Mouse (Mus musculus) limb, embryonic 10.5 days (tissue): ENCODE measurements at regions not wholly inside any gene's neighbourhood (a gene's known extent, or its start where the extent isn't known, plus 50 kb on each side); places are given as distances from the start of the nearest gene placed in this dataset.

Source experiments
- DNase-seq: peaks from one replicate; pipeline ENCODE4 v3.0.0-alpha.2; 2017; ENCODE audit warnings: low spot score
- H3K27ac ChIP-seq: fragments of 300-500 bp; sonication (generic); 2 replicates; pipeline ENCODE4 v1.5.1; 2016; ENCODE audit warnings: mild to moderate bottlenecking
- H3K27me3 ChIP-seq: fragments of 300-500 bp; sonication (generic); 2 replicates; pipeline ENCODE4 v1.6.1; 2016; ENCODE audit warnings: low read depth, mild to moderate bottlenecking; ENCODE audit not compliant: poor library complexity, severe bottlenecking
- H3K36me3 ChIP-seq: fragments of 300-500 bp; sonication (generic); 2 replicates; pipeline ENCODE4 v1.6.1; 2016; ENCODE audit warnings: mild to moderate bottlenecking, moderate library complexity
- H3K4me1 ChIP-seq: fragments of 300-500 bp; sonication (generic); 2 replicates; pipeline ENCODE4 v1.6.1; 2016
- H3K4me3 ChIP-seq: fragments of 300-500 bp; sonication (generic); 2 replicates; pipeline ENCODE4 v1.5.1; 2016; ENCODE audit warnings: mild to moderate bottlenecking, moderate library complexity
- H3K9me3 ChIP-seq: fragments of 300-500 bp; sonication (generic); replicated peaks from 2 replicates; pipeline ENCODE4 v1.6.1; 2016; ENCODE audit warnings: mild to moderate bottlenecking
- WGBS: fragments of 180-500 bp; shearing (Covaris S2); methylation state at CpG from one replicate; pipeline ENCODE4 v1.1.7; 2016; 5-methylcytosine and 5-hydroxymethylcytosine counted together

DNA sequence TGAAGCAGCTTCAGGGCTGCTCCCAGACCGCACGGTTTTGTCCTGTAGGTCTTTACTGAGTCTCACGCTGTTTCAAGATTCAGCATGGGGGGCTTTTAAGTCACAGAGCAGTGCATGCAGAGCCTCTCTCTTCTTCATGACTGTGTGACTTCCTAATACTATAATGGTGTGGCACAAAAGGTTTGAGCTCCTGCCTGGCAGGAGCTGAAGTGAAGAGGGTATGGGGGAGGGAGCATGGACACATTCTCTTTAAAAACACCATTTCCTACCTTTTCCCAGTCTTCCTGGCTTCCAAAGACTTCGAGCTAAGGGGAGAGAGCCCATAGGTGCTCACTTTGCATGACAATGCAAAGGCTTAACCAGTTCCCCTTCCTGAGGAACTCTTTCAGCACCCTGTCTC lies 934.9 kb upstream of the Gm5150 start:
- no peaks in the 10 kb centered on the region for H3K27me3 ChIP-seq
- H3K4me3 ChIP-seq: no peak overlapping the region
- no peaks in the 10 kb centered on the region for H3K9me3 ChIP-seq
- no peak for DNase-seq
- no peaks in the 10 kb centered on the region for H3K36me3 ChIP-seq
- no peaks in the 10 kb centered on the region for H3K4me1 ChIP-seq
- WGBS: 7% methylated on average over 4 of the region's 4 CpGs
- H3K27ac ChIP-seq: no peak overlapping the region

DNA sequence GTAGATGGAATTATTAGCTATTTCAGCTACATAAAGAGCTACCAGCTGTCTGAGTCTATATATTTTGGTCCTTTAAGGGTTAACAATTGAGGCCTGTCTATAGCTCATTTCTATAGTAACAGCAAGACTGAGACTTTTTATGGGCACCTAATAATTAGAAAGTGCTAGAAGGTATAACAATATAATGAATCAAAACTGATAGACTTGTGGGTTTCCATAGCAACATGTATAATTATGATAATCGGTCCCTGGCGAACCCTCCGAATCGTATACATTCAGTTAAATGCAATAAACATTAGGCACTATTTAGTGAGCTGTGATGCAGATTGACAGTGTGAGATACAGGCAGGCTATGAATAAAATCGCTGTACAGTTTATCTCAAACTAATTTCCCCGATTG lies 933.3 kb upstream of the Gm5150 start:
- no peak for DNase-seq
- Histone ChIP-seq H3K9me3 (no peaks in the 10 kb centered on the region), H3K27ac (no peak overlapping the region), H3K36me3 (no peaks in the 10 kb centered on the region), H3K4me1 (no peaks in the 10 kb centered on the region), H3K27me3 (no peaks in the 10 kb centered on the region), H3K4me3 (no peak overlapping the region)
- WGBS: 92% methylated on average over 6 of the region's 6 CpGs

DNA sequence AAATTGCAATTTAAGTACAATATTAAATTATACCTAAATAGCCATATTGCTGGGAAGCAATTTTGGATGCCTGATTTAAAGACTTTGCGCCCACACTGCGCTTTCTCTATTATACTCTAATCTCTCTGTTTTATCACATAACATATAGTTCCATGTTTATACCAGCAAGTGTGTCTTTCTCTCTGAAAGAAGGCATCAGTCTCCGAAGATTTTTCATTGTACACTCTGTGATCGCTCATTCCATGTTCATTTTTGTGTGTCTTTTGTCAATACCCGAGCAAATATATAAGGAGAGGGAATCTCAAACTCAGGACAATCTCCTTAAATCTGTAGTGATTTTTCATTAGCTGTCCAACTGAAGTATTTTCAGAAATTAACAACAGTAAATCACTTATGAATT lies 932.9 kb upstream of the Gm5150 start:
- Histone ChIP-seq H3K36me3 (no peaks in the 10 kb centered on the region), H3K4me1 (no peaks in the 10 kb centered on the region), H3K27me3 (no peaks in the 10 kb centered on the region), H3K9me3 (no peaks in the 10 kb centered on the region), H3K27ac (no peak overlapping the region), H3K4me3 (no peak overlapping the region)
- no peak for DNase-seq
- 93% methylated on average over 5 of the region's 5 CpGs for WGBS

- no peak overlapping the region for H3K27ac ChIP-seq
- WGBS: 79% methylated on average over 11 of the region's 11 CpGs
- no peak overlapping the region for H3K4me3 ChIP-seq
Observed at GRCm38 (mm10) chr3:16938491-16939001, 932.3 kb upstream of the Gm5150 start.

DNA sequence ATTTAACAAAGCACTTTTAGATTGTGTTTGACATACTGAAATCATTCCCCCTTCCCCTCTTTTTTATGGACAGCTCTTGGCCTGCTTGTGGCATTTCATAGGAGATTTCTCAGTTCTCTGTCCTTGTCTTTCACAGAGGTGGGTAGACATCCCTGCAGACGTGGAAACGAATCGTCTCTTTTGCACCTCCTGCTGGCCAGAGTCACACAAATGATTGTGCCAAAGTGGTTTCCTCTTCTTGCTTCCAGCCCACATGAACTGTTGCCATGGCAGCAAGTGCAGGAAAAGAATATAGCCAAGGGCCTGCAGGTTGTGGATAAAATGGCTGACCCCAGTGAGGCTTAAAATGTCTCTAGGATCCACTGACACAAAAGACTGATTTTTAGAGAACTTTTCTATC lies 924.1 kb upstream of the Gm5150 start:
- no peak overlapping the region for H3K27ac ChIP-seq
- H3K27me3 ChIP-seq: no peaks in the 10 kb centered on the region
- DNase-seq: no peak
- WGBS: 69% methylated on average over 3 of the region's 3 CpGs
- H3K4me1 ChIP-seq: no peaks in the 10 kb centered on the region
- H3K36me3 ChIP-seq: no peaks in the 10 kb centered on the region
- H3K4me3 ChIP-seq: no peak overlapping the region
- no peaks in the 10 kb centered on the region for H3K9me3 ChIP-seq

More at GRCm38 (mm10) chr3:16938491-16939001, 932.3 kb upstream of the Gm5150 start:
- DNase-seq: no peak
- Histone ChIP-seq H3K36me3 (no peaks in the 10 kb centered on the region), H3K27me3 (no peaks in the 10 kb centered on the region), H3K4me1 (no peaks in the 10 kb centered on the region), H3K9me3 (no peaks in the 10 kb centered on the region)

DNA sequence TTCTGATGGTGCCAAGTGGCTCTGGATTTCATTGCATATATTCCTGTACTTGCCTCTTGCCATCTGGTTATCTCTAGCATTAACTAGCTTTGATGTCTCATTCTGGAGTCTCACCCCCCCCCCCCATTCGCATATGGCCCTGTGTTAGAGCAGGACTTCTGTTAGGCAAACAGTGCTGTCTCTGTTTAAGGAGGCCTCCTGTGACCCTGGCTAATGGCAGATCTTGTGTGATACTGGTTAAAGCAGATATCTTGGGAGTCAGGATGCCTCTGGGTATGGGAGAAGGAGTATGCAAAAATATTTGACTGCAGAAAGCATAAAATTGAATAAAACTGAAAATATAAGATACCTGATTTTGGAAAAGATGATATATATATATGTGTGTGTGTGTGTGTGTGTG lies 923.6 kb upstream of the Gm5150 start:
- 68% methylated on average over 1 of the region's 1 CpGs for WGBS
- Histone ChIP-seq H3K4me3 (no peak overlapping the region), H3K27me3 (no peaks in the 10 kb centered on the region), H3K9me3 (no peaks in the 10 kb centered on the region), H3K4me1 (no peaks in the 10 kb centered on the region), H3K27ac (no peak overlapping the region), H3K36me3 (no peaks in the 10 kb centered on the region)
- no peak for DNase-seq

DNA sequence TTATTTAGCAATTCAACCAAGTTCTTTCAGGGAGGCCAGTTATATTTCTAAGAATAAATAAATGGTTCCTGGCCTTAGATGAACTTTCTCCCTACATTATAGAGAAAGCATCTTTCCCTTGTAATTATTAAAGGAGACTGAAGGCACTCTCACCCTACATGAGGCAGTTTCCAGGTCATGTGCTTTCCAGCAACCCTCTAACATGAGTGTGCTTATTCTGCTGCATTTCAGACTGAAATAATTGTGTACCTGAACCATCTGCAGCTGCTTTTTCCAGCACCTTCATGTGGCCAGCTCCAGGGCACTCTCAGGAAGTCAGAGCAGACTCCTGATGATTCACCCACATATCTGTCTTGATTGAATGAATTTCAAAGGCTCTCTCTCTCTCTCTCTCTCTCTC lies 917.8 kb upstream of the Gm5150 start:
- no peak for DNase-seq
- no peaks in the 10 kb centered on the region for H3K4me1 ChIP-seq
- no peak overlapping the region for H3K27ac ChIP-seq
- no peaks in the 10 kb centered on the region for H3K36me3 ChIP-seq
- H3K4me3 ChIP-seq: no peak overlapping the region
- no peaks in the 10 kb centered on the region for H3K27me3 ChIP-seq
- H3K9me3 ChIP-seq: no peaks in the 10 kb centered on the region

GRCm38 (mm10) chr3:16923234-16923914 lies 917.1 kb upstream of the Gm5150 start:
- no peak for DNase-seq
- no peaks in the 10 kb centered on the region for H3K4me1 ChIP-seq
- no peaks in the 10 kb centered on the region for H3K27me3 ChIP-seq
- no peak overlapping the region for H3K4me3 ChIP-seq
- H3K27ac ChIP-seq: no peak overlapping the region
- no peaks in the 10 kb centered on the region for H3K9me3 ChIP-seq
- no peaks in the 10 kb centered on the region for H3K36me3 ChIP-seq

DNA sequence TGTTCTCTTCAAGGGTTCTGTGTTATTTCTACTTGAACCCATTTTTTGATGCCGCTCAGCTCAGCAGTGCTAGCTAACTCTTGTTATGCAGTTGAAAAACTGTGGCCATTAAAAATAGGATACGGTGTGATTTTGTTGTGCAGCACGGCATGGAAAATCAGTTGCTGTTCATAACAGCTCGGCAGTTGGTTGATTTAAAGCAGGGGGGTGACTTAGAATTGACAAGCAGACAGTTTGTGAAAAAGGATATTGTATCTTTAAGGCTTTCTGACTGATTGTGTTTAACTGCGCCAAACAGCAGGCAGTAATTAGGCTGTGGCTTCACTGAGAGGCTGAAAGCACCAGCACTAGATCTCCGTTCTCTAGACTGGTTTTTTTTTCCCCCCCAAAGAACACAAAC lies 915.1 kb upstream of the Gm5150 start:
- no peak overlapping the region for H3K4me3 ChIP-seq
- H3K36me3 ChIP-seq: no peaks in the 10 kb centered on the region
- DNase-seq: no peak
- no peak overlapping the region for H3K27ac ChIP-seq
- 76% methylated on average over 6 of the region's 6 CpGs for WGBS
- no peaks in the 10 kb centered on the region for H3K27me3 ChIP-seq
- H3K9me3 ChIP-seq: no peaks in the 10 kb centered on the region
- no peaks in the 10 kb centered on the region for H3K4me1 ChIP-seq

- Histone ChIP-seq H3K36me3 (no peaks in the 10 kb centered on the region), H3K4me3 (no peak overlapping the region), H3K9me3 (no peaks in the 10 kb centered on the region), H3K27me3 (no peaks in the 10 kb centered on the region), H3K27ac (no peak overlapping the region), H3K4me1 (no peaks in the 10 kb centered on the region)
- no peak for DNase-seq
- 88% methylated on average over 2 of the region's 2 CpGs for WGBS
Observed at GRCm38 (mm10) chr3:16918374-16918773, 912.1 kb upstream of the Gm5150 start.

- Histone ChIP-seq H3K27ac (no peak overlapping the region), H3K4me3 (no peak overlapping the region), H3K27me3 (no peaks in the 10 kb centered on the region), H3K9me3 (no peaks in the 10 kb centered on the region), H3K4me1 (no peaks in the 10 kb centered on the region), H3K36me3 (no peaks in the 10 kb centered on the region)
- no peak for DNase-seq
- 85% methylated on average over 2 of the region's 2 CpGs for WGBS
Observed at GRCm38 (mm10) chr3:16916072-16916403, 909.8 kb upstream of the Gm5150 start.

- no peak overlapping the region for H3K27ac ChIP-seq
- H3K36me3 ChIP-seq: no peaks in the 10 kb centered on the region
- no peak overlapping the region for H3K4me3 ChIP-seq
- no peaks in the 10 kb centered on the region for H3K27me3 ChIP-seq
- no peak for DNase-seq
- H3K4me1 ChIP-seq: no peaks in the 10 kb centered on the region
- H3K9me3 ChIP-seq: no peaks in the 10 kb centered on the region
- 83% methylated on average over 2 of the region's 2 CpGs for WGBS
Observed at GRCm38 (mm10) chr3:16915389-16916071, 909.3 kb upstream of the Gm5150 start.

DNA sequence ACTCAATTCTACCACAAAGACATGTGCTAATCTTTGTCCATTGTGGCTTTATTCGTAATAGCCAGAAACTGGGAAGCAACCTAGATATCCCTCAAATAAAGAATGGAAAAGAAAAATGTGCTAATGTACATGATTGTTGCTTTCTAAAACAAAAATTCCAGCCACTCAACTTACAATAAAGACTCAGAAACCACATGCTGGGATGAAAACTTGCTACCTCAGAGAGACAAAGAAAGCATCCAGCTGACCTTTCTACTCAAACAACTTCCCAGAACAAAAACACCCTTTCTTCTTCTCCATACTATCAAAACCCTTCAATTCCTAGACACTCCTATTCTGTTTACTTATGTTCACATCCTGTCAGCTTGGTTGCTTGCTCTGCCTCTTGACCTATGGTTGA lies 881.9 kb upstream of the Gm5150 start:
- Histone ChIP-seq H3K9me3 (no peaks in the 10 kb centered on the region), H3K27me3 (no peaks in the 10 kb centered on the region), H3K36me3 (no peaks in the 10 kb centered on the region), H3K4me1 (no peaks in the 10 kb centered on the region), H3K27ac (no peak overlapping the region), H3K4me3 (no peak overlapping the region)
- 98% methylated on average over 1 of the region's 1 CpGs for WGBS
- DNase-seq: no peak
